Mouse (Mus musculus): ENCODE results near the gene Stk39. TPM values are rescaled to one million over a fixed set of nuclear protein-coding genes. Genes with fewer than 3 reads are reported as not detected.

The Stk39 gene
- polyA plus RNA-seq, 1 experiment from 2014 or later = 29.0 TPM

DNA sequence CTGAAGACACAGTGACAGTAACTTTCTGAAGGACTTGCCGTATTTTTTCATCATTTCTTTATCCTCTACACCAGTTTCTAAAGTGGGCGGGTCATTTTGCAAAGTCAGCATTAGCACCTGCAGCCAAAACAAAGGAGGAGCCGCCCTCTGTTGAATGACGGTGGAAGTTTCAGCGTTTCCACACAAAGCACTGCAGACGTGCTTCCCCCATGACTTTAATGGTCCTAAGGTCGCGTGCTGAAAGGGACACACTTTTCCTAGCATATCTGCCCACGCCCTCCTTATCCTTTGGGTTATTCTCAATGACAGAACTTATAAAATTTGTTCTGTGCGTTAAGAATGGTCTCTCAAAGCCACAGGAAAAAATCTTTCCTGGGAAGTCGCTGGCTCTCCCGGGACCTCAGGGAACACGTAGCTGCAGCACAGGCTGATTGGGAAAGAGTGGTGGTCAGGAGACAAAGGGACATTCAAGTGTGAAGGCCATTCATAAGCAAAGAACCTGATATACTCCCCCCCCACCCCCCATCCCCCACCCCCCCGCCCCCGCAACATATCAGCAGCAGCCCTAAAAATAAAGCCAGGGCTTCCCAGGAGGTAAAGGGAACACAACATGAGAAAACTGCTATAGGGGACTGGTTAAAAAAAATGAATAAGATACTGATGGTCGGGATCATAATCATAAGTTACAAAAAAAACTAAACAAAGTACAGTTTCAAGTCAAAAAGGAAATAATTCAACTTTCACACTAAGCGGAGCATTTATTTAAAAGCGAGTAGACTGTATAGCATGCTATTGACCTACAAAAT, 105.8 kb downstream of the Stk39 start:
- 21% methylated on average over 18 of the region's 18 CpGs for WGBS
- Histone ChIP-seq H3K36me3 (ENCODE audit: insufficient read depth, low read length) (0 out of 2 replicates have a peak, but pooled peaks cover 4% of the 10 kb centered on the region), H3K9me3 (replicated peaks; ENCODE audit: low read length) (no peaks in the 10 kb centered on the region), H3K4me3 (replicated peaks; ENCODE audit: low read depth, low read length) (no peak overlapping the region), H3K27ac (no peak overlapping the region), H3K9ac (ENCODE audit: low read depth, low read length) (no peak overlapping the region), H3K27me3 (ENCODE audit: insufficient read depth, low read length) (no peaks in the 10 kb centered on the region), H3K4me1 (replicated peaks; ENCODE audit: insufficient read depth, low read length) (no peaks in the 10 kb centered on the region), H3K4me2 (ENCODE audit: low read length) (peak overlapping the region; percentile 30)
- peak; percentile 24; the same call in 1 of the 2 replicates for TF ChIP-seq CTCF (IDR thresholded peaks at IDR 0.05; ENCODE audit: low read depth)
- no peak for DNase-seq (ENCODE audit: low spot score)
- ATAC-seq (replicated peaks; ENCODE audit: low FRiP score, low read depth) = no peak

DNA sequence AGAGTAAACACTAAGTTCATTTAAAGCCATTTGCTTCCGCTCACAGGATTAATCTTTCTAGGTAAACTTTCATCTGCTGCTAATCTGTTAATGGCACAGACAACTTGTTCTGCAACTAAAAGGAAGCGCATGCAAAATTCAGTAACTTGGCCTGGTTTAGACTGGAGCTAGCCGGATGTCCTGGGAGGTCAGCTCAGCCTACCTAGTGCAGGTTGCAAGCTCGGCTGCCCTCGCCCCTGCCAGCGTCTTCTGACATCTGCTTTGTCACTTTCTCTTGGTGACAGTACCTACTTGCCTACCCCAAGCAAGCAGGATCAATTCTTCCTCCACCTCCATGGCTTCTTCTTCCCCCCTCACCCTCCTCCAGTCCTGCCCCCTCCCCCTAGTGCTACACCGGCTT, 106.6 kb downstream of the Stk39 start:
- no peaks in the 10 kb centered on the region for H3K9me3 ChIP-seq (replicated peaks; ENCODE audit: low read length)
- TF ChIP-seq CTCF (IDR thresholded peaks at IDR 0.05; ENCODE audit: low read depth) = no peak
- H3K4me2 ChIP-seq (ENCODE audit: low read length) = no peak overlapping the region
- ATAC-seq (replicated peaks; ENCODE audit: low FRiP score, low read depth) (0 out of 2 replicates have a peak, but pooled peaks have one; percentile 41), DNase-seq (ENCODE audit: low spot score) (no peak)
- H3K4me1 ChIP-seq (replicated peaks; ENCODE audit: insufficient read depth, low read length) = no peaks in the 10 kb centered on the region
- peak overlapping the region; percentile 31; the same call in 1 of the 2 replicates for H3K27ac ChIP-seq
- no peaks in the 10 kb centered on the region for H3K27me3 ChIP-seq (ENCODE audit: insufficient read depth, low read length)
- 70% methylated on average over 7 of the region's 7 CpGs for WGBS
- 0 out of 2 replicates have a peak, but pooled peaks cover 4% of the 10 kb centered on the region for H3K36me3 ChIP-seq (ENCODE audit: insufficient read depth, low read length)
- H3K4me3 ChIP-seq (replicated peaks; ENCODE audit: low read depth, low read length) = no peak overlapping the region
- no peak overlapping the region for H3K9ac ChIP-seq (ENCODE audit: low read depth, low read length)

DNA sequence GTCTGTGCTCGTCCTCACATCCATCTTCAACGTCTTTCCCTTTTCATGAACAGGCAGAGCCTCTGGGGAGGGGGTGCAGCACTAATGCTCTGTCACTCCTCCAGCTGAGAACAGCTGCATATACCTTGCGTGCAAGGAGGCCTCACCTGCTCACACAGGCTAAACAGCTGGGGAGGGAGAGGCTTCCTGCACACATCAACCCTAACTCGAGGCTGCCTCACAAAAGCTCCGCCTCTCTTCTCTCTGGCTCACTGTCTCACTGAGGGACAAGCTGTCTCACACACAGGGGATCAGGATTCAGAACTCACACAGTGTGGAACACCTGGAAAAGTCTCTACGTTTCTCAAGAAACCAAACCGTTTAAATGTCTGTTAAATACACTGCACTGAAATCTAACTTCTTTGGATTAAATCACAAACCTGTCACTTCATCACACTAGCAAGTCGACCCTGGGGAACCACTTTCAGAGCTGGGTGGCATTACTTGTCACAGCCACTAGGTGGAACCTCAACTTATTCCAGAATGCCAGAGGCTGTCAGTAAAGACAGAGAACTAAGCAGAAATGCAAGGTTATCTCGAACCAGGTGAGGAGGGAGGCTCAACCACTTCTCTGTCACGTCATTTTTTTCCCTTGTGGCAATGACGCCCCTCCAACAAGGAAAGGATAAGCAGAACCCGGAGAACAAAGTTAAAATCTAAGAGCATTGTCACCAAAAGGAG, 107.7 kb downstream of the Stk39 start:
- Histone ChIP-seq H3K4me1 (replicated peaks; ENCODE audit: insufficient read depth, low read length) (no peaks in the 10 kb centered on the region), H3K27me3 (ENCODE audit: insufficient read depth, low read length) (no peaks in the 10 kb centered on the region), H3K9me3 (replicated peaks; ENCODE audit: low read length) (no peaks in the 10 kb centered on the region), H3K4me2 (ENCODE audit: low read length) (no peak overlapping the region), H3K9ac (ENCODE audit: low read depth, low read length) (no peak overlapping the region), H3K27ac (no peak overlapping the region), H3K4me3 (replicated peaks; ENCODE audit: low read depth, low read length) (no peak overlapping the region), H3K36me3 (ENCODE audit: insufficient read depth, low read length) (no peaks in the 10 kb centered on the region)
- 30% methylated on average over 12 of the region's 12 CpGs for WGBS
- peak; percentile 84 for TF ChIP-seq CTCF (IDR thresholded peaks at IDR 0.05; ENCODE audit: low read depth)
- DNase-seq (ENCODE audit: low spot score) = peak; percentile 82
- ATAC-seq (replicated peaks; ENCODE audit: low FRiP score, low read depth) = peak; percentile 33; the same call in 1 of the 2 replicates

DNA sequence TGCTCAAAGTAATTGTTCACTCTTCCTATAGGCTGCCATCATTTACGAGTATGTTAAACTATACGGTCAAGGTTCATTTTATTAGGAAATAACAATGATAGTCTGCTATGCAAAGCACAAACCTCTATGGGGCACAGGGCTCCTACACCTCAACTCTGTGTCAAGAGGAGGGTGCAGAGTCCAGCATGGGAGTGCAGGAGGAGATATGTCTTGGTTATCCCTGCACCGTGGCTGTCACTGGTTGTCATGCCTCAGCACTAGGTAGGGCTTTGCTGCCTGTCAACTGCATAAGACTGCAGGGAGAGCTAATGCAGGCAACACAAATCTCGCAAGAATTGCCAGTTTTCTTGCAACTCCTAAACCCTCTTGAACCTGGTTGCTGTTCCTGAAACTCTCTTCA, 108.9 kb downstream of the Stk39 start:
- WGBS = 85% methylated on average over 4 of the region's 4 CpGs
- no peak for ATAC-seq (replicated peaks; ENCODE audit: low FRiP score, low read depth)
- DNase-seq (ENCODE audit: low spot score) = no peak

DNA sequence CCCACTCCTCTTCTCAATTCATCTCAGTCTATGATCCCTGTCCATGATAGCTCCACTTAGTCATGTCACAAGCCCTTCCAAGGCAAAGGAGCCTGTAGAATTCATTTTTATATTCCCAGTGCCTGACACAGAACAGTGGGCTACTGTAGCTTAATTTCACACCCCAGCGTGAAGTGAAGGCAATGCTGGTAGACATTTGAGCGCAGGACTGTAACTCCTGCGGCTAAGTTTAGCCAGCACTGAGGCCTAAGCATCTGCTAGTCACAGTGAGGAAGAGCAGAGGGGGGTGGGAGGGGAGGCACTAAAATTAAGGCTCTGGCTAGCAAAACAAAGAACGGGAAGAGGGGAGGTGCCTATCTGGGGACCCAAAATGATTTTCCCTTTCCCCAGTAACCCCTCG, 110.4 kb downstream of the Stk39 start:
- peaks cover 3% of the 10 kb centered on the region; the same call in 1 of the 2 replicates for H3K36me3 ChIP-seq (ENCODE audit: insufficient read depth, low read length)
- H3K27me3 ChIP-seq (ENCODE audit: insufficient read depth, low read length) = no peaks in the 10 kb centered on the region
- TF ChIP-seq CTCF (IDR thresholded peaks at IDR 0.05; ENCODE audit: low read depth) = no peak
- no peaks in the 10 kb centered on the region for H3K4me1 ChIP-seq (replicated peaks; ENCODE audit: insufficient read depth, low read length)
- H3K9me3 ChIP-seq (replicated peaks; ENCODE audit: low read length) = no peaks in the 10 kb centered on the region
- no peak overlapping the region for H3K27ac ChIP-seq
- no peak for ATAC-seq (replicated peaks; ENCODE audit: low FRiP score, low read depth)
- H3K4me2 ChIP-seq (ENCODE audit: low read length) = no peak overlapping the region
- 47% methylated on average over 5 of the region's 5 CpGs for WGBS
- no peak overlapping the region for H3K4me3 ChIP-seq (replicated peaks; ENCODE audit: low read depth, low read length)
- no peak for DNase-seq (ENCODE audit: low spot score)
- no peak overlapping the region for H3K9ac ChIP-seq (ENCODE audit: low read depth, low read length)

More for the DNA sequence above, 108.9 kb downstream of the Stk39 start:
- no peaks in the 10 kb centered on the region for H3K36me3 ChIP-seq (ENCODE audit: insufficient read depth, low read length)
- no peaks in the 10 kb centered on the region for H3K27me3 ChIP-seq (ENCODE audit: insufficient read depth, low read length)
- no peak overlapping the region for H3K27ac ChIP-seq
- no peak overlapping the region for H3K9ac ChIP-seq (ENCODE audit: low read depth, low read length)
- H3K9me3 ChIP-seq (replicated peaks; ENCODE audit: low read length) = no peaks in the 10 kb centered on the region
- no peak for TF ChIP-seq CTCF (IDR thresholded peaks at IDR 0.05; ENCODE audit: low read depth)
- H3K4me2 ChIP-seq (ENCODE audit: low read length) = no peak overlapping the region
- no peaks in the 10 kb centered on the region for H3K4me1 ChIP-seq (replicated peaks; ENCODE audit: insufficient read depth, low read length)
- H3K4me3 ChIP-seq (replicated peaks; ENCODE audit: low read depth, low read length) = no peak overlapping the region

DNA sequence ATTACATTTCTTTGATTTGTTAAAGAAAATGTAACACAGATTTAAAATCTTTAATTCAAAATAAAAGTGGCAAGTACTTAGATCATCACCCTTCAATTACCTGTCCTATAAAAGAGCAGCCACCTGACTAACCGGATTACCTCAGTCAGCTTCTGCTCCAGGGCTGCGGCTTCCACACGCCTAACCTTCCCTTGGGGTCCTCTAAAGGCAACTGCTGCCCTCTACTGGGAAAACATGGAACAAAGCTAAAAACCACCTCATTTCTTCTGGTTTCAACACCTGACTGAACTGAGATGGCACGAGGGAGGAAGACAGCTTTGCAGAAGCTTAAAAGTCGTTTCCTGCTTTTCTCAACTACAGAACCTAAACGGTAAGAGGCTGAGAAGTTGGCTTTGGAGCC, 121.4 kb downstream of the Stk39 start:
- Histone ChIP-seq H3K27me3 (ENCODE audit: insufficient read depth, low read length) (no peaks in the 10 kb centered on the region), H3K36me3 (ENCODE audit: insufficient read depth, low read length) (0 out of 2 replicates have a peak, but pooled peaks cover 5% of the 10 kb centered on the region), H3K27ac (no peak overlapping the region), H3K9ac (ENCODE audit: low read depth, low read length) (no peak overlapping the region), H3K4me1 (replicated peaks; ENCODE audit: insufficient read depth, low read length) (no peaks in the 10 kb centered on the region), H3K4me3 (replicated peaks; ENCODE audit: low read depth, low read length) (no peak overlapping the region), H3K9me3 (replicated peaks; ENCODE audit: low read length) (no peaks in the 10 kb centered on the region), H3K4me2 (ENCODE audit: low read length) (no peak overlapping the region)
- DNase-seq (ENCODE audit: low spot score) = peak; percentile 81
- ATAC-seq (replicated peaks; ENCODE audit: low FRiP score, low read depth) = no peak
- TF ChIP-seq CTCF (IDR thresholded peaks at IDR 0.05; ENCODE audit: low read depth) = peak; percentile 90
- 6% methylated on average over 6 of the region's 6 CpGs for WGBS

Data from kidney, postnatal 0 days (tissue).